Mouse (Mus musculus): Measurements from ENCODE around the gene Uso1.

DNA sequence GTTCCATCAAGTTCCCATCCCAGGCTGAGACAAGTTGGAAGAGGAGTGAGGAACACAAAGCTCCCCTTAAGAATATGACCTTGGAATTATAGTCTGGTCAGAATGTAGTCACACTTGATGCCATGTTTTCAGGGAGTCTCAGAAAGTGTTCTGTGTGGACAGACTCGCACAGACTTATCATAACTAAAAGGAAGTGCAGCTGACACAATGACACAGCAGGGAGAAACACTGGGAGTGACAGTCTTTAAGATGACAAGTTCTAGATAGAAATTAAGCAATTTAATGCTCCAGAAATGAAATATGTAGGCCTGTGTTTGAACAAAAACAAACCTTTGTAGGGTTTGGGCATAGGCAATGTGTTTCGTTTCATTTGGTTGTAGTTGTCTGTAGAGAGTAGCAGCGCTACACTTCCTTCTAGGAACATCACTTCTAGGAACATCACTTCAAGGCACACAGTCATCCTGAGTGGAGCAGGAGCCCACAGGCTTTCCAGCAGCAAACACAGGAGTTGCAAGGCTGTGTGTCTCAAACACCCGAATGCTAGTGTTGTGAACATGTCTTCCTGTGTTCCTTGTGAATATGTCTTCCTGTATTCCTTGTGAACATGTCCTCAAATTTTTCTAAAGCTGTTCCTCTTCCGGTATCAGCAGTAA lies 11.7 kb downstream of the Uso1 start:
- no peak for TF ChIP-seq TAL1 (conservative IDR thresholded peaks at IDR 0.05; ENCODE audit: low read depth, low read length)
- no peak for TF ChIP-seq CTCF (IDR thresholded peaks at IDR 0.05; ENCODE audit: low read depth, low read length)
- no peak for TF ChIP-seq GATA1 (IDR thresholded peaks at IDR 0.05; ENCODE audit: borderline replicate concordance, low read length)
